Mouse (Mus musculus) cerebral cortex, adult 2 months (tissue): ENCODE results near the gene Anapc7.

ENCODE experiments used
- WGBS: fragments of 180-500 bp; shearing (Covaris S2); methylation state at CpG from one replicate; pipeline ENCODE4 v1.1.7; 2018; 5-methylcytosine and 5-hydroxymethylcytosine counted together

Gene Anapc7

GRCm38 (mm10) chr5:122421271-122422068 is at the start of gene Anapc7:
Gene Anapc7, plus strand, starts transcription at chr5:122421693.
- WGBS = 17% methylated on average over 17 of the region's 17 CpGs

GRCm38 (mm10) chr5:122372192-122372769 is 49.2 kb upstream of the Anapc7 start, which contains the start of gene Fam216a:
Gene Fam216a, minus strand, starts transcription at chr5:122372364.
- under 1% methylated on average over 53 of the region's 53 CpGs for WGBS

- WGBS = 6% methylated on average over 5 of the region's 5 CpGs
These were observed 48.6 kb upstream of the Anapc7 start for GRCm38 (mm10) chr5:122372878-122373277.

GRCm38 (mm10) chr5:122377101-122377833 is 44.2 kb upstream of the Anapc7 start:
- WGBS = 87% methylated on average over 4 of the region's 4 CpGs

GRCm38 (mm10) chr5:122378171-122378570 is 43.3 kb upstream of the Anapc7 start:
- WGBS = 96% methylated on average over 12 of the region's 12 CpGs

- 47% methylated on average over 11 of the region's 11 CpGs for WGBS
These were observed 41.9 kb upstream of the Anapc7 start for GRCm38 (mm10) chr5:122379374-122380155.

- 94% methylated on average over 5 of the region's 5 CpGs for WGBS
These were observed 31.5 kb upstream of the Anapc7 start for GRCm38 (mm10) chr5:122390006-122390405.

DNA sequence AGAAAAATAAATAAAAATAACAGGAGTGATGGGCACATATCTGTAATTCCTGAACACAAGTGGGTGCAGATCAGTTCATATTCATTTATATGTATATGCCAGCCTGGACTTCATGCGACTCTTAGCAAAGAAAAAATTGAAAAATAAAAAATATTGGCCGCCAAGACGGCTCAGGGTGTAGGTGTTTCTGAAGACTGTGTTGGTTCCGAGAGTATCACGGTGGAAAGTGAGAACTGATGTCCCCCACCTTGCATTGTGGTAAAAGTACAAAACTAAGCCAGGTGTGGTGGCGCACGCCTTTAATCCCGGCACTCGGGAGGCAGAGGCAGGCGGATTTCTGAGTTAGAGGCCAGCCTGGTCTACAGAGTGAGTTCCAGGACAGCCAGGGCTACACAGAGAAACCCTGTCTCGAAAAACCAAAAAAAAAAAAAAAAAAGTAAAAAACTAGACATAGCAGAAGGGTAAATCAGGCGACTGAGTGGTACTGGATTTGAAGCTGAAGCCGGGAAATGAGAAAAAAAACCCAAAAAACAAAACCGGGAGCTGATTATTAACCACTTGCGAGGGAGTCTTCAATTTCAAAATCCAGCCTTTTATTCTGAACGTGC is 30.2 kb upstream of the Anapc7 start:
- WGBS = 44% methylated on average over 16 of the region's 16 CpGs

DNA sequence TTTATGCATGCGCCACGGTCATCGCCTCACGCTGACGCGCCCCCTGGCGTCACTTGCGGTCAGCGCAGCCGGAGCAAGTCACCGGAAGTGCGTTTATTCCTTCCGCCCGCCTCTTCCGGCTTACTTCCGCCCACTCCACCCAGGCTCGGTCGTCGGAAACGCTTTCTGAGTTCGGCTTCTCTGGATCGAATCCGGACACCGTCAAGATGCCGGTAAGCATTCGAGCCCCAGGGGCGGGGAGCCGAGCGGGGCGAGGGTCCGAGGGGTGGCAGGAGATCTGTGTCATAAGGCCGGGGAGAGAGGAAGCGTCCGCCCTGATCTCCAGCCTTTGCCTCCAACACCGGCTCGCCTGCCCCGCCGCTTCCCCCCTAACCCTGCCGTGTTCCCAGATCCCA is 29.7 kb upstream of the Anapc7 start, which contains the start of gene Arpc3:
TSS of gene Arpc3 (plus strand) at position 93 of the 395 bp plus-strand sequence.
- under 1% methylated on average over 39 of the region's 39 CpGs for WGBS

DNA sequence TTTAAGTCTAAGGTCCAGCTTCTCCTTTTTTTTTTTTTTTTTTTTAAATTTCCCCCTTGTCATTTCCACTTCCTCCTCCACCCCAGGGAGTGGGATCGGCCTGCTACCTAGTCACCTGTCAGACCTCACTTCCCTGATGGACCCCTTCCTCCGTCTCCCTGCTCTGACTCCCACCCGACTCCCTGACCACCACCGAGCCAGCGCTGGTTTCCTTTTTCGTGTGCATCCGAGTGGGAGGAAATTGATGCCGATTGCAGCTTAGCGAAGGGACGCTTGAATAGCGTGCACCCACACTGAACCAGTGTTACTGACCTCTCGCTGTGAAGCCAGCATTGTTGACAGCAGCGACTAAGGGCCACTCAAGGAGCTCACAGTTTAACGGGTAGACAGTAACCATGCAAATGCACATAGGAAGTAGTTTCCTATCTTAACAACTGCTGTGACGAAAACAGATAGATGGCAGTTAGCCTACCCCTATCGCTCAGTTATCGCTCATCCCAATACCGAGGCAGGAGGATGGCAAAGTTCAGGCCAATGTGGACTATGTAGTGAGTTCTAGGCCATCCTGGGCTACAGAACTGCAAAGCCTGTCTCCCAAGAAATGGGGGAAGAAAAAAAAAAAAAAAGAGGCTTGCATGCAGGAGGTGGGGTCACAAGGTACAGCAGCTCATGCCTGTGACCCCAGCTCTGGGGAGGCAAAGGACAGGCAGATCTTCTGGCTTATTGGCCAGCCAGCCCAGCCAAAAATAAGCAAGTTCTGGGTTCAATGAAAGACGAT is 29.1 kb upstream of the Anapc7 start:
- WGBS = 4% methylated on average over 19 of the region's 19 CpGs

- 36% methylated on average over 2 of the region's 2 CpGs for WGBS
These were observed 27.6 kb upstream of the Anapc7 start for GRCm38 (mm10) chr5:122393887-122394286.

DNA sequence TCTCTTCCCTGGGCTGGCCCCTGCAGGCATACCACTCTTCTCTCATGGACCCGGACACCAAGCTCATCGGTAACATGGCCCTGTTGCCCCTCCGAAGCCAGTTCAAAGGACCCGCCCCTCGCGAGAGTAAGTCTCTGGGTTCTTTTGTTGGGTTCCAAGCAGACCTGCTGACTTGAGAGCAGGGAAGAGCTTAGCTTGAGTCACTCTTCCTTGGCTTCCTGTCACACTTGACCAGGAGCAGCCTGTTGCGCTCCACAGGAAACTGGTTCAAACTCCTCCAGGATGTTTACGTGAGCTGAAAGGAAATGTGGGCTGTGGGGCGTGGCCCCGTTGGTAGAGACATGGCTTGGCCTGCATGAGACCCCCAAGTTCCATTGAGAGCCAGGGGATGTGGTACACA is 24.7 kb upstream of the Anapc7 start:
- 73% methylated on average over 10 of the region's 10 CpGs for WGBS

GRCm38 (mm10) chr5:122397495-122397894 is 24.0 kb upstream of the Anapc7 start:
- 86% methylated on average over 8 of the region's 8 CpGs for WGBS

DNA sequence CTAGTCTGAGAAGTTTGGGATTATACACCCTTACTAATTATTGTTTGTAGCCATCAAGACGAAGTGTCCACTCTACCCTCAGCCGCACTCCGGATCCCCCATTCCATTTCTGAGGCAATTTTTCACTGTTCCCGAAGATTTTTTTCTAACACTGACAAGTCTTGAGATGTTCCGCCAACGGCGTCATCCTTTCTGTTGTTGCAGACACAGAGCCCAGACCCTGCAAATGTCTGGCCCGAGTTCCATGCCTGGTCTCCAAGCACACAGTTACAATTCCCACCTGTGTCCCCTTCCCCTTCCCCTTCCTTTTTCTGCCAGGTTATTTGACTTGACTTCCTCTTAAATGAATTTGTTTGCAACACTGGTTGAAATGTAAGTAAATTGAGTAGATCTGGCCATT is 21.6 kb upstream of the Anapc7 start:
- WGBS = 72% methylated on average over 8 of the region's 8 CpGs

GRCm38 (mm10) chr5:122400628-122401302 is 20.7 kb upstream of the Anapc7 start:
- WGBS = 35% methylated on average over 18 of the region's 18 CpGs

- 21% methylated on average over 8 of the region's 8 CpGs for WGBS
These were observed 20.2 kb upstream of the Anapc7 start for GRCm38 (mm10) chr5:122401303-122401640.

DNA sequence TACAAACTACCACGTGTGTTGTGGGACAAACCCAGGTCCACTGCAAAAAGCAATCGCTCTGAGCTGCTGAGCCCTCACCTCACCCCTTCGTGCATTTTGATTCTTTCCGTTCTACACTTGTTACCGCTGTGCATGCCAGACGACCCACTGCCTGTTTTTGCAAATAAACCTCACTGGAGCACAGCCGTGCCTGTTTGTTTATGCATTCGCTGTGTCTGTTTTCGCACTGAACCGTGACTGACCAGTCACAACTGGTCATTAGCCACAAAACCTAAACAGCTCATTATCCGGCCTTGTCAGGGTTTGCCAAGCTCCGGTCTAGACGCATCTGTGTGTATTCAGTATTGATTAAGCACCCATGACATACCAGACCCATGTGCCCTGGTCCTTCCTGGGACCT is 19.3 kb upstream of the Anapc7 start:
- WGBS = 51% methylated on average over 13 of the region's 13 CpGs

DNA sequence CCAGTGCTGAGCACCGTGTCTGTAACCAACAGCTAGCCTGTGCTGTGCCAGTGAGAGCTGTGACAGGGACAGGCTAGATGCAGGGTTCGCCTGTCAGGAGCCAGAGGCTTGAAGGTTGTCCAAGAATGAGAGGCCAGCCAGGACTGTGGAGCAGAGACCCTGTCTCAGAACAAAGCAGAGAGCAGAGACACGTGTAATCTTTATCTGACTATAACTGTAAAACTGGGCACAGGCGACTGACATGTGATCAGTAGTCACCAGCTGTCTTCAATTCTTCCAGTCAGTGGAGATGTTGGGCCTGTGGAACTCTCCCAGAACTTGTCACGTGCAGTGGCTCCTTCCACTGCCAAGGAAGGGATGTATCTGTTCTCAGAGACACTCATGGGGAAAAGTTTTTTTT is 18.7 kb upstream of the Anapc7 start:
- WGBS = 41% methylated on average over 5 of the region's 5 CpGs

GRCm38 (mm10) chr5:122403362-122403761 is 18.1 kb upstream of the Anapc7 start:
- 92% methylated on average over 12 of the region's 12 CpGs for WGBS

- WGBS = 83% methylated on average over 10 of the region's 10 CpGs
These were observed 16.0 kb upstream of the Anapc7 start for GRCm38 (mm10) chr5:122405537-122405936.
